Mouse (Mus musculus): ENCODE results near the gene Jsrp1. TPM values are rescaled to one million over a fixed set of nuclear protein-coding genes. Genes with fewer than 3 reads are reported as not detected.
A peak's percentile ranks its signal among the peaks of the same experiment; 100 is the strongest.

Gene Jsrp1
- total and polyA plus RNA-seq, 3 experiments: 0.39 TPM; not detected in 2

GRCm38 (mm10) chr10:80856908-80857307 lies 43.6 kb upstream of the Jsrp1 start:
- no peak for TF ChIP-seq RCOR1 (IDR thresholded peaks at IDR 0.05; ENCODE audit: low read depth, low read length)
- no peak for TF ChIP-seq POLR2AphosphoS2 (IDR thresholded peaks at IDR 0.05; ENCODE audit: low read length)
- TF ChIP-seq CHD1 (IDR thresholded peaks at IDR 0.05; ENCODE audit: low read depth, low read length): no peak
- no peak for TF ChIP-seq EP300 (IDR thresholded peaks at IDR 0.05; ENCODE audit: low read depth in 1 of 2, low read length in 2 of 2)
- no peak for TF ChIP-seq HCFC1 (IDR thresholded peaks at IDR 0.05; ENCODE audit: low read depth, low read length)
- TF ChIP-seq POLR2AphosphoS5 (IDR thresholded peaks at IDR 0.05; ENCODE audit: borderline replicate concordance, low read depth, low read length): no peak
- TF ChIP-seq TAL1 (IDR thresholded peaks at IDR 0.05; ENCODE audit: low read length): peak; percentile 22; the same call in 1 of the 2 replicates
- Histone ChIP-seq H3K4me1 (ENCODE audit: control insufficient read depth in 1 of 2, insufficient read depth in 2 of 2, low read length in 2 of 2) (peaks cover 19 to 43% of the 10 kb centered on the region in 2 experiments), H3K9ac (ENCODE audit: control insufficient read depth, low read depth, low read length, poor library complexity, severe bottlenecking) (peak overlapping the region; percentile 83), H3K27ac (ENCODE audit: control insufficient read depth, low read depth, low read length) (peak overlapping the region; percentile 71), H3K27me3 (ENCODE audit: control insufficient read depth in 1 of 2, insufficient read depth in 2 of 2, low read length in 2 of 2) (no peaks in the 10 kb centered on the region), H3K36me3 (ENCODE audit: control insufficient read depth in 1 of 2, insufficient read depth in 2 of 2, low read length in 2 of 2) (peaks cover 2 to 31% of the 10 kb centered on the region in 2 experiments; a peak in 3 of 4 replicates), H3K4me3 (ENCODE audit: control insufficient read depth in 1 of 2, insufficient read depth in 1 of 2, low read depth in 2 of 2, low read length in 2 of 2) (no peak overlapping the region), H3K79me2 (ENCODE audit: control insufficient read depth, insufficient read depth, low read length, poor library complexity) (peaks cover 64% of the 10 kb centered on the region), H3K9me3 (replicated peaks; ENCODE audit: insufficient read depth, low read length) (no peaks in the 10 kb centered on the region)
- DNase-seq (ENCODE audit: low read depth, low spot score): no peak

DNA sequence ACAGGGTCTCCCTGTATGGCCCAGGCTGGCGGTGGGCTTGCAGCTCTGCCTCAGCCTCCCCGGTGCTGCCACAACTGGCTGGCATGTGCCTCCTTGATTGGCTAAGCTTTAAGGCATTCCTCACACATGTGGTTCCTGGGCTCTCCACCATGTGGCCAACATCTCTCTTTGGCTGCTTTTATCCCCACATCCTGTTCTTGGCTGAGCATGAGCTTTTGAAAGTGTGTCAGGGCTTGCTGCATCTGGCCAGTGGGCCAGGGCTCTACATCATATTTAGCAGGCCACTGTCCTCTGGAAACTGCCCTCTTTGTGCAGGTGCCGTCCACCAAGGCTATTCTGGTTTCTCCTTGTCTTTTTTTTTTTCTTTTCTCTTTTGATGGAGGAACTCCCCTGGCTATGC lies 43.0 kb upstream of the Jsrp1 start:
- DNase-seq (ENCODE audit: low read depth, low spot score): peak; percentile 74
- Histone ChIP-seq H3K79me2 (ENCODE audit: control insufficient read depth, insufficient read depth, low read length, poor library complexity) (peaks cover 64% of the 10 kb centered on the region), H3K27me3 (ENCODE audit: control insufficient read depth in 1 of 2, insufficient read depth in 2 of 2, low read length in 2 of 2) (no peaks in the 10 kb centered on the region), H3K4me3 (ENCODE audit: control insufficient read depth in 1 of 2, insufficient read depth in 1 of 2, low read depth in 2 of 2, low read length in 2 of 2) (peak overlapping the region; percentile 90 to 98), H3K27ac (ENCODE audit: control insufficient read depth, low read depth, low read length) (peak overlapping the region; percentile 37), H3K9me3 (replicated peaks; ENCODE audit: insufficient read depth, low read length) (no peaks in the 10 kb centered on the region), H3K4me1 (ENCODE audit: control insufficient read depth in 1 of 2, insufficient read depth in 2 of 2, low read length in 2 of 2) (peaks cover 19 to 43% of the 10 kb centered on the region in 2 experiments), H3K9ac (ENCODE audit: control insufficient read depth, low read depth, low read length, poor library complexity, severe bottlenecking) (peak overlapping the region; percentile 83), H3K36me3 (ENCODE audit: control insufficient read depth in 1 of 2, insufficient read depth in 2 of 2, low read length in 2 of 2) (peaks cover 2 to 31% of the 10 kb centered on the region in 2 experiments; a peak in 2 of 4 replicates)
- TF ChIP-seq ZC3H11A (IDR thresholded peaks at IDR 0.05; ENCODE audit: low read depth, low read length) (no peak), ZNF384 (IDR thresholded peaks at IDR 0.05; ENCODE audit: low read depth, low read length) (no peak), TCF12 (IDR thresholded peaks at IDR 0.05; ENCODE audit: low read depth, low read length) (no peak), MXI1 (IDR thresholded peaks at IDR 0.05; ENCODE audit: low read depth, low read length) (peak; percentile 85), MYC (IDR thresholded peaks at IDR 0.05; ENCODE audit: low read depth, low read length) (peak; percentile 84), CHD1 (IDR thresholded peaks at IDR 0.05; ENCODE audit: low read depth, low read length) (no peak), UBTF (IDR thresholded peaks at IDR 0.05; ENCODE audit: borderline replicate concordance, insufficient read depth, low read depth, low read length) (0 out of 2 replicates have a peak, but pooled peaks have one; percentile 45), ELF1 (IDR thresholded peaks at IDR 0.05; ENCODE audit: low read depth, low read length) (no peak), EP300 (IDR thresholded peaks at IDR 0.05; ENCODE audit: low read depth in 1 of 2, low read length in 2 of 2) (no peak), SMC3 (IDR thresholded peaks at IDR 0.05; ENCODE audit: low read depth, low read length) (no peak), JUND (IDR thresholded peaks at IDR 0.05; ENCODE audit: low read depth, low read length) (no peak), USF1 (IDR thresholded peaks at IDR 0.05; ENCODE audit: low read depth, low read length) (peak; percentile 25; the same call in 1 of the 2 replicates), GATA1 (IDR thresholded peaks at IDR 0.05; ENCODE audit: low read depth, low read length) (no peak), MAX (IDR thresholded peaks at IDR 0.05; ENCODE audit: low read length) (peak; percentile 90), RAD21 (IDR thresholded peaks at IDR 0.05; ENCODE audit: low read depth, low read length) (no peak), TBP (IDR thresholded peaks at IDR 0.05; ENCODE audit: low read depth, low read length) (no peak), KAT2A (conservative IDR thresholded peaks at IDR 0.05; ENCODE audit: low read depth, low read length) (no peak), NRF1 (IDR thresholded peaks at IDR 0.05; ENCODE audit: insufficient read depth, low read depth, low read length, poor library complexity, severe bottlenecking) (no peak), POLR2AphosphoS2 (IDR thresholded peaks at IDR 0.05; ENCODE audit: low read length) (no peak), MEF2A (IDR thresholded peaks at IDR 0.05; ENCODE audit: extremely low read depth, insufficient replicate concordance, low read depth, low read length, poor library complexity, severe bottlenecking) (no peak), CHD2 (IDR thresholded peaks at IDR 0.05; ENCODE audit: low read length) (no peak), POLR2AphosphoS5 (IDR thresholded peaks at IDR 0.05; ENCODE audit: borderline replicate concordance, low read depth, low read length) (no peak), ZKSCAN1 (IDR thresholded peaks at IDR 0.05; ENCODE audit: low read depth, low read length) (no peak), CTCF (IDR thresholded peaks at IDR 0.05 in 2 of 3, conservative IDR thresholded peaks at IDR 0.05 in 1 of 3; ENCODE audit: control insufficient read depth in 1 of 3, insufficient read depth in 1 of 3, low read depth in 2 of 3, low read length in 3 of 3, poor library complexity in 1 of 3, severe bottlenecking in 1 of 3) (peak in 1 of 3 experiments; percentile 17; a peak in 1 of 6 replicates)
